Comparison of ENCODE assay signal across 17 mouse cellular contexts in genomic region chr1:184986748-184987147, GRCm38 (mm10). TPM values are rescaled to one million over a fixed set of nuclear protein-coding genes. Genes with fewer than 3 reads are reported as not detected.
DNase-seq lines count a peak whose midpoint lies in the region; ATAC-seq and TF ChIP-seq lines count a peak whose summit lies in the region.
"Had no signal": no experiment of that assay in that cellular context is flagged by ENCODE, and none has a peak within 500 bp of the region (broad histone marks: within the 10 kb centered on the region; RNA-seq: fewer than 3 reads in every experiment).

No protein-coding gene starts in this region.

- ATAC-seq in heart, postnatal 0 days (ENCODE audit: insufficient read depth, low read depth), result peak; percentile 75
- ATAC-seq in midbrain, embryonic 16.5 days, result no peak
- ATAC-seq in embryonic facial prominence, embryonic 11.5 days (replicated peaks; ENCODE audit: insufficient number of reproducible peaks, low FRiP score, low TSS enrichment, low read depth), result 0 out of 2 replicates have a peak, but pooled peaks have one; percentile 44
- ATAC-seq: forebrain, embryonic 15.5 days; Patski had no signal

- no peaks in the 10 kb centered on the region for H3K36me3 ChIP-seq in heart, postnatal 0 days (replicated peaks; ENCODE audit: control insufficient read depth, insufficient read depth, low read length)
- H3K36me3 ChIP-seq in midbrain, embryonic 10.5 days, result no peaks in the 10 kb centered on the region
- H3K36me3 ChIP-seq in midbrain, embryonic 16.5 days (ENCODE audit: control insufficient read depth, insufficient read depth, low read length), result no peaks in the 10 kb centered on the region
- H3K36me3 ChIP-seq in embryonic facial prominence, embryonic 11.5 days (replicated peaks; ENCODE audit: control insufficient read depth, insufficient read depth, low read depth, low read length), result no peaks in the 10 kb centered on the region
- H3K36me3 ChIP-seq: forebrain, embryonic 15.5 days; kidney, embryonic 15.5 days; liver, embryonic 13.5 days had no signal

- 0 out of 2 replicates have a peak overlapping the region, but pooled peaks have one; percentile 23 for H3K9ac ChIP-seq in heart, postnatal 0 days (replicated peaks; ENCODE audit: low read depth, low read length)
- no peak overlapping the region for H3K9ac ChIP-seq in midbrain, embryonic 16.5 days (ENCODE audit: low read depth, low read length)
- H3K9ac ChIP-seq in embryonic facial prominence, embryonic 11.5 days (replicated peaks; ENCODE audit: low read length), result no peak overlapping the region
- H3K9ac ChIP-seq: forebrain, embryonic 15.5 days; kidney, embryonic 15.5 days; liver, embryonic 13.5 days had no signal

- H3K4me3 ChIP-seq in gastrocnemius, adult 2 months, result 0 out of 2 replicates have a peak overlapping the region, but pooled peaks have one; percentile 21
- peak overlapping the region; percentile 24 for H3K4me3 ChIP-seq in heart, postnatal 0 days (ENCODE audit: low read depth, low read length)
- no peak overlapping the region for H3K4me3 ChIP-seq in midbrain, embryonic 10.5 days
- no peak overlapping the region for H3K4me3 ChIP-seq in midbrain, embryonic 16.5 days (ENCODE audit: low read depth, low read length)
- no peak overlapping the region for H3K4me3 ChIP-seq in embryonic facial prominence, embryonic 11.5 days (ENCODE audit: low read depth, low read length)
- H3K4me3 ChIP-seq: forebrain, embryonic 15.5 days; kidney, embryonic 15.5 days; liver, embryonic 13.5 days had no signal

- intact Hi-C loops in gastrocnemius, adult 2 months (cut with DNase I), result no loop called here
- intact Hi-C loops in heart, postnatal 25 days (cut with DNase I), result no loop called here

- no peak for DNase-seq in gastrocnemius, adult 2 months
- DNase-seq in gastrocnemius, adult 8-10 months (ENCODE audit: low spot score in 2 of 2), result no peak
- no peak for DNase-seq in heart, postnatal 0 days (ENCODE audit: low spot score)
- no peak for DNase-seq in heart, postnatal 25 days (ENCODE audit: low spot score)
- DNase-seq in midbrain, embryonic 10.5 days (ENCODE audit: low spot score), result no peak
- DNase-seq in embryonic facial prominence, embryonic 11.5 days (ENCODE audit: low spot score), result no peak
- no peak for DNase-seq in spleen, adult 12 weeks (ENCODE audit: low spot score)
- DNase-seq: adrenal gland, postnatal 36 days; B cell, adult 2 months; cerebellum, postnatal 25 days; gastrocnemius, postnatal 10 days; liver, embryonic 13.5 days had no signal

- peaks cover 9% of the 10 kb centered on the region for H3K4me1 ChIP-seq in heart, postnatal 0 days (ENCODE audit: control insufficient read depth, insufficient read depth)
- H3K4me1 ChIP-seq in midbrain, embryonic 10.5 days, result peaks cover 16% of the 10 kb centered on the region
- peaks cover 11% of the 10 kb centered on the region for H3K4me1 ChIP-seq in midbrain, embryonic 16.5 days (ENCODE audit: control insufficient read depth, insufficient read depth, low read length)
- H3K4me1 ChIP-seq in embryonic facial prominence, embryonic 11.5 days (ENCODE audit: control insufficient read depth, insufficient read depth, low read length), result no peaks in the 10 kb centered on the region
- H3K4me1 ChIP-seq: kidney, embryonic 15.5 days; liver, embryonic 13.5 days had no signal

- no peaks in the 10 kb centered on the region for H3K27me3 ChIP-seq in heart, postnatal 0 days (ENCODE audit: control insufficient read depth, insufficient read depth, low read length)
- no peaks in the 10 kb centered on the region for H3K27me3 ChIP-seq in midbrain, embryonic 10.5 days (ENCODE audit: low read depth, poor library complexity, severe bottlenecking)
- no peaks in the 10 kb centered on the region for H3K27me3 ChIP-seq in midbrain, embryonic 16.5 days (ENCODE audit: control insufficient read depth, insufficient read depth, low read depth, low read length)
- H3K27me3 ChIP-seq in embryonic facial prominence, embryonic 11.5 days (ENCODE audit: control insufficient read depth, insufficient read depth, low read length), result no peaks in the 10 kb centered on the region
- H3K27me3 ChIP-seq: forebrain, embryonic 15.5 days; kidney, embryonic 15.5 days; liver, embryonic 13.5 days; Patski had no signal

- no peak for TF ChIP-seq EP300 in heart, postnatal 0 days (IDR thresholded peaks at IDR 0.05; ENCODE audit: low read depth)

- peak overlapping the region; percentile 57 for H3K4me2 ChIP-seq in heart, postnatal 0 days (ENCODE audit: low read depth, low read length)
- no peak overlapping the region for H3K4me2 ChIP-seq in midbrain, embryonic 16.5 days (ENCODE audit: low read length)
- H3K4me2 ChIP-seq in embryonic facial prominence, embryonic 11.5 days (ENCODE audit: low read depth, low read length), result no peak overlapping the region
- H3K4me2 ChIP-seq: forebrain, embryonic 15.5 days; kidney, embryonic 15.5 days; liver, embryonic 13.5 days had no signal

- no peak for TF ChIP-seq CTCF in gastrocnemius, adult 2 months (IDR thresholded peaks at IDR 0.05)
- no peak for TF ChIP-seq CTCF in heart, postnatal 0 days (IDR thresholded peaks at IDR 0.05; ENCODE audit: low read depth)

- 29% methylated on average over 2 of the region's 2 CpGs for WGBS in heart, postnatal 0 days
- WGBS in midbrain, embryonic 10.5 days, result 35% methylated on average over 2 of the region's 2 CpGs
- WGBS in midbrain, embryonic 16.5 days, result 9% methylated on average over 2 of the region's 2 CpGs
- WGBS in embryonic facial prominence, embryonic 11.5 days, result 35% methylated on average over 2 of the region's 2 CpGs

- 0 out of 2 replicates have a peak overlapping the region, but pooled peaks have one; percentile 31 for H3K27ac ChIP-seq in gastrocnemius, adult 2 months
- H3K27ac ChIP-seq in heart, postnatal 0 days (ENCODE audit: low read depth), result peak overlapping the region; percentile 46; the same call in 1 of the 2 replicates
- peak overlapping the region; percentile 53 for H3K27ac ChIP-seq in midbrain, embryonic 10.5 days (replicated peaks)
- no peak overlapping the region for H3K27ac ChIP-seq in midbrain, embryonic 16.5 days (ENCODE audit: low read length)
- no peak overlapping the region for H3K27ac ChIP-seq in embryonic facial prominence, embryonic 11.5 days (replicated peaks; ENCODE audit: low read depth, low read length)
- H3K27ac ChIP-seq: forebrain, embryonic 15.5 days; kidney, embryonic 15.5 days; liver, embryonic 13.5 days had no signal

- H3K9me3 ChIP-seq in heart, postnatal 0 days (replicated peaks; ENCODE audit: control insufficient read depth, low read length), result no peaks in the 10 kb centered on the region
- no peaks in the 10 kb centered on the region for H3K9me3 ChIP-seq in midbrain, embryonic 10.5 days (replicated peaks)
- no peaks in the 10 kb centered on the region for H3K9me3 ChIP-seq in midbrain, embryonic 16.5 days (replicated peaks; ENCODE audit: control insufficient read depth, low read length, poor library complexity, severe bottlenecking)
- no peaks in the 10 kb centered on the region for H3K9me3 ChIP-seq in embryonic facial prominence, embryonic 11.5 days (replicated peaks; ENCODE audit: control insufficient read depth, low read length)
- H3K9me3 ChIP-seq: forebrain, embryonic 15.5 days; kidney, embryonic 15.5 days; liver, embryonic 13.5 days had no signal

RNA-seq across cellular contexts. Expression of gene Mark1, which starts 12.6 kb away (rescaled TPM):
- 1 to 10 TPM; 2.4 to 2.8 TPM for total RNA-seq in gastrocnemius, adult 2 months (2021)
- total RNA-seq in gastrocnemius, adult 8-10 months (2022), result 1 to 10 TPM; 1.4 to 2.5 (median 1.9) TPM
- total RNA-seq in heart, postnatal 0 days (2014; rRNA removed; ENCODE audit: low replicate concordance), result 10.5 and 15.2 TPM in 2 replicates
- polyA plus RNA-seq in heart, postnatal 0 days (2015; fragmentation: Nextera tagmentation; extraction: Ambion mirVana), result 1.0 and 1.2 TPM in 2 replicates
- 1 to 10 TPM; 7.0 to 7.6 TPM for total RNA-seq in heart, postnatal 25 days (2021)
- 3.0 and 3.7 TPM in 2 replicates for polyA plus RNA-seq in midbrain, embryonic 10.5 days (2016; fragmentation: Nextera tagmentation; extraction: Ambion mirVana)
- polyA plus RNA-seq in midbrain, embryonic 16.5 days (2015; fragmentation: Nextera tagmentation; extraction: Ambion mirVana), result 14.5 and 15.9 TPM in 2 replicates
- polyA plus RNA-seq in embryonic facial prominence, embryonic 11.5 days (2014; fragmentation: Nextera tagmentation; extraction: Ambion mirVana), result 3.9 and 4.4 TPM in 2 replicates
- total RNA-seq: monocyte, adult 5-6 weeks had no signal

Comparison
In these comparisons a context has a peak if more than half of its experiments do, and no peak if none do; other contexts are left out.
1. H3K27ac ChIP-seq: peak in gastrocnemius, adult 2 months (single experiment), heart, postnatal 0 days (single experiment) and midbrain, embryonic 10.5 days (single experiment); none in midbrain, embryonic 16.5 days (single experiment) and embryonic facial prominence, embryonic 11.5 days (single experiment).
2. H3K4me3 ChIP-seq: peak in gastrocnemius, adult 2 months (single experiment) and heart, postnatal 0 days (single experiment); none in midbrain, embryonic 10.5 days (single experiment), midbrain, embryonic 16.5 days (single experiment) and embryonic facial prominence, embryonic 11.5 days (single experiment).